Mouse (Mus musculus) stomach, embryonic 16.5 days (tissue): ENCODE data around the gene Anks1b. TPM values are rescaled to one million over a fixed set of nuclear protein-coding genes. Genes with fewer than 3 reads are reported as not detected.

Experiments
- ATAC-seq: fragments of 200-750 bp; cut with Nextera tagmentation; 2 replicates; pipeline ENCODE4 v1.8.0; 2017; ENCODE audit warnings: moderate number of reproducible peaks, moderate TSS enrichment; ENCODE audit not compliant: insufficient read depth, low FRiP score
- H3K27ac ChIP-seq: fragments of 300-500 bp; sonication (generic); 2 replicates; pipeline ENCODE4 v1.5.1; 2014; ENCODE audit warnings: low read length
- H3K27me3 ChIP-seq: fragments of 300-500 bp; sonication (generic); 2 replicates; pipeline ENCODE4 v1.6.1; 2014; ENCODE audit warnings: low read length, control low read depth, mixed read lengths; ENCODE audit not compliant: control insufficient read depth, insufficient read depth
- H3K36me3 ChIP-seq: fragments of 300-500 bp; sonication (generic); 2 replicates; pipeline ENCODE4 v1.6.1; 2014; ENCODE audit warnings: low read length; ENCODE audit not compliant: control insufficient read depth, insufficient read depth
- H3K4me1 ChIP-seq: fragments of 300-500 bp; sonication (generic); 2 replicates; pipeline ENCODE4 v1.6.1; 2014; ENCODE audit warnings: low read length, control low read depth, mixed read lengths; ENCODE audit not compliant: control insufficient read depth, insufficient read depth
- H3K4me2 ChIP-seq: fragments of 300-500 bp; sonication (generic); 2 replicates; pipeline ENCODE4 v1.6.1; 2014; ENCODE audit warnings: low read depth, low read length, mixed read lengths
- H3K4me3 ChIP-seq: fragments of 300-500 bp; sonication (generic); replicated peaks from 2 replicates; pipeline ENCODE4 v1.5.1; 2014; ENCODE audit warnings: mild to moderate bottlenecking, low read length
- H3K9ac ChIP-seq: fragments of 300-500 bp; sonication (generic); 2 replicates; pipeline ENCODE4 v1.6.1; 2014; ENCODE audit warnings: low read length
- H3K9me3 ChIP-seq: fragments of 300-500 bp; sonication (generic); replicated peaks from 2 replicates; pipeline ENCODE4 v1.6.1; 2016; ENCODE audit warnings: low read length, control low read depth; ENCODE audit not compliant: control insufficient read depth
- WGBS: fragments of 180-500 bp; shearing (Covaris S2); extraction: QIAGEN DNeasy Blood & Tissue Kit; methylation state at CpG from one replicate; pipeline ENCODE4 v1.1.7; 2014; 5-methylcytosine and 5-hydroxymethylcytosine counted together
- polyA plus RNA-seq: library from polyadenylated mRNA; unstranded; fragments of >200 nt; fragmentation: Nextera tagmentation; extraction: Ambion mirVana; gene quantifications from 2 replicates; pipeline ENCODE4 v1.2.1, GENCODE M21; 2015

The Anks1b gene
- polyA plus RNA-seq, 1 experiment from 2014 or later: 1.4 TPM

DNA sequence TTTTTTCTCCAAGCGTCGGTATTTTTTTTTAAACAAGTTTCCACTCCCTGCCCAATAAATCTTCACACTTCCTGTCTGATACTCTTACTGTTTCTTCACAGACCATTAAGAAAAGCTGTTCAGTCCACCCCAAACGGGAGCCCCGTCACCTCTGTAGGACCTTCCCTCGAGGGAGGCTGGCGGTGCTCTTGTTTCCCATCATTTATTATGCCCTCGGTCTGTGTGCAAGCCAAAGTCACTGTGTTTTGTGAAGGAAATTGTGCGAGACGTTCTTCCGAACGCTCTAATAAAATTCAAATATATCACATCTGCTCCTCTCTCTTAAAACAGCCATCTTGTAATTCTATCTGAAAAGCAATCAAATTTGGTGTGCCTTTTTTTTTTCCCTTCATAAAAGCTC, 978.7 kb downstream of the Anks1b start:
- Histone ChIP-seq H3K4me3 (no peak overlapping the region), H3K36me3 (no peaks in the 10 kb centered on the region), H3K9ac (no peak overlapping the region), H3K9me3 (no peaks in the 10 kb centered on the region), H3K4me2 (no peak overlapping the region), H3K4me1 (no peaks in the 10 kb centered on the region), H3K27me3 (no peaks in the 10 kb centered on the region), H3K27ac (no peak overlapping the region)
- 36% methylated on average over 11 of the region's 11 CpGs for WGBS
- ATAC-seq: no peak

DNA sequence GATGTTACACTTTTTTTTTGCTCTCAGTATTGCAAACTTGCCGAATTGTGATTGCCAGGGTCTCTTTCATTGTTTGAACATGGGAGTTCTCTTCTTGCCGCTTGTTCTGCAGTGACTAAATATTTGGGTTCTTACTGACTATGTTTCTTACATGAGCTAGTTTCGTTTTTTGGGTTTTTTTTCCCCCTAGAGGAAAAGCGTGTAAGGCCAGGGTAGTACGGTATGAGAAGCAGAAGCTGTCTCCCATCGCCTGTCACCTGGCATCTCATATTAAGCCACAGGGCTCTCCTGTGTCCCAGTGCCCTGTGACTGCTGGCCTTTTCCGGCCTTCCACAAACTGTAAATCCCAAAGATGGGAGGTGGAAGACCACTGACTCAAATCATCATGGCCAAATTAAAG, 979.1 kb downstream of the Anks1b start:
- H3K4me2 ChIP-seq: no peak overlapping the region
- no peaks in the 10 kb centered on the region for H3K9me3 ChIP-seq
- ATAC-seq: no peak
- H3K36me3 ChIP-seq: no peaks in the 10 kb centered on the region
- no peak overlapping the region for H3K27ac ChIP-seq
- H3K27me3 ChIP-seq: no peaks in the 10 kb centered on the region
- H3K9ac ChIP-seq: no peak overlapping the region
- H3K4me1 ChIP-seq: no peaks in the 10 kb centered on the region
- 67% methylated on average over 7 of the region's 7 CpGs for WGBS
- no peak overlapping the region for H3K4me3 ChIP-seq

DNA sequence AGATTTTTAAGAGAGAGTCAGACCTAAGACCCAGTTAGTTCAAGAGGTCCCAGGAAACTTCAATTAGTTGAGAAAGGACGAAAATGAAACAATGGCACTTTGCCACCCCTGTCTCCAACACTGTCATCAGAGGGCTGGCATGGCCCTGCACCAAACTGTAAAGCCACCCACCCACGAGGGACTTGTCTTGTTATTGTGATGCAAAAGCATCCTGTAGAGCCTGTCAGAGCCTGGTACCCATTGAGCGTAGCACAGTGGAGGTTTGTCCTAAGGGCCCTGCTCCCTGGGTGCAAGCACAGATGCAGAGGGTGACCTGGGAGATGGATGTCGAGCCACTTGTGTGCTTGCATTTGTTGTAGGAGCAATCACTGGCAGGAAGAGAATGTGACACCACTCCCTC, 983.4 kb downstream of the Anks1b start:
- Histone ChIP-seq H3K9ac (no peak overlapping the region), H3K27me3 (no peaks in the 10 kb centered on the region), H3K9me3 (no peaks in the 10 kb centered on the region), H3K27ac (no peak overlapping the region), H3K4me2 (no peak overlapping the region), H3K4me1 (no peaks in the 10 kb centered on the region), H3K4me3 (no peak overlapping the region), H3K36me3 (no peaks in the 10 kb centered on the region)
- 43% methylated on average over 4 of the region's 4 CpGs for WGBS
- no peak for ATAC-seq

DNA sequence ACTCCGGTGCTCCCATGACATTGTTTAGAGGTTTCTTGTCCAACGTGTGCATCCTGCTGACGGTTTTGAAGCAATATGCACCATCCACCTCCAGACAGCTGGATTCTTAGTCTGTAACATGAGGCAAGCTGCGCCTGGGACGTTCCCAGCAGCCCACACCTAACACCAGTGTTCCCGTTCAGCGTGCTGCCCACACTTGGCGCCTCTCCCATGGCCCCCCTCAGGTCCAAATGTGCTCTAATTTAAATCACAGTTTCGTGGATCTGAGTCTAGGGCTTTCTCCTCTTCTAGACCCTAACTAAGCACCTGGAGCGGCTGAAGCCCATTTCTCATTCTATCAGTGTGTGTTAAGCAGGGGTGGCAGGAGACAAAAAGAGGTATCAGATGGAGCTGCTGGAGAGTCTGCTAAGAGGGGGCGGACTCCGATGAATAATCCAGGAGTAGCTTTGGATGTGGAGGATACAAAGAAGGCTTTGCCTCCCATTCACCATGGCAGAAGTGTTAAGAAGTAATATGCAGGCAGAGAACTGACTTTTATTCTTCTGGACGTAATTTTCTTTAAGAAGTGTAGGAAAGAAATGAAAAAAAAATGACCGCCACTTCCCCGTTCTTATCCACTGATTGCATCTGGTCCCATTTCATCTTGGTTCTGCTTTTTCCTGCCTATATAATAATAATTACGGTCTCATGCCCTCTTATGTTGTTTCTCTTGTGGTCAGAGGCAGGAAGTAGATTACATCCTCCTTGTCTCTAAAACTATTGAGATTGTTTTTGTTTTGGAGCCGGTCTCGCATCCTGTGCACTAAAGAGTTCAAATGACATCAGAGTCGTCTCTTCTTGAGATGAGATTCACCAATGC, 986.6 kb downstream of the Anks1b start:
- no peaks in the 10 kb centered on the region for H3K9me3 ChIP-seq
- H3K9ac ChIP-seq: no peak overlapping the region
- no peaks in the 10 kb centered on the region for H3K36me3 ChIP-seq
- H3K4me3 ChIP-seq: no peak overlapping the region
- no peak for ATAC-seq
- 80% methylated on average over 19 of the region's 19 CpGs for WGBS
- H3K27me3 ChIP-seq: no peaks in the 10 kb centered on the region
- H3K27ac ChIP-seq: no peak overlapping the region
- no peak overlapping the region for H3K4me2 ChIP-seq
- H3K4me1 ChIP-seq: no peaks in the 10 kb centered on the region

DNA sequence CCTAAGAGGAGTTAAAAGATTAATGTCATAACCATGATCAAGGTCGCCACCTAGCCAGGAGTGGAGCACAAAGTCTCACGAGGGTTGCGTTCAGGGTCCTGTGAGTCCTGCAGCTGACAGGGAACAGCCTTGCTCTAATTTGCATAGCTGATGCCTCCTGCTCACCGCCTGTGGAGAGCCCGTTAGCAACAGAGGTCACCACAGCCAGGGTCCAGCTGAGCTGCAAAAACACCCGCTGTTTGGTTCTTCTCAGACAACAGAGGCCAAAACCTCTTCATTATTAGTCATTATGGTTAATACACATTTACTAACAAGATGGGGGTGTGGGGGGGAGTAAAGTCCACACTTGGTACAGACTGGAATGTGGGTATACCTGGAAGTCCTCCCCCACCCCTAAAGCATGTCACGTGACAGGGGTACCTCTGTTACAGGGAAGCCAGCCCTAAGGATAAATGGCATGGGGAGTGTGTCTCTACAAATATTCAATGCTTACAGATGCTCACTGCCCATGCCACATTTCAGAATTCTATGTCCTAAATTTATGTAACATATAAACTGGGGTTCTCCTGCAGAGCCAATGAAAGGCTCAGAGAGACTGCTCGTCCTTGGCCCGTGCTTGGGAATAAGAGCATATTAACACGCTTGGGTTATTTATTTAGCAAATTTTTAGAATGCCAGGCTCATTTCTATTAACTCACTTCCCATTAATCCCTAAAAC, 990.7 kb downstream of the Anks1b start:
- 15% methylated on average over 10 of the region's 10 CpGs for WGBS
- H3K27me3 ChIP-seq: no peaks in the 10 kb centered on the region
- H3K9me3 ChIP-seq: no peaks in the 10 kb centered on the region
- no peak for ATAC-seq
- no peaks in the 10 kb centered on the region for H3K4me1 ChIP-seq
- no peaks in the 10 kb centered on the region for H3K36me3 ChIP-seq
- H3K4me3 ChIP-seq: no peak overlapping the region
- H3K27ac ChIP-seq: no peak overlapping the region
- no peak overlapping the region for H3K9ac ChIP-seq
- H3K4me2 ChIP-seq: no peak overlapping the region

DNA sequence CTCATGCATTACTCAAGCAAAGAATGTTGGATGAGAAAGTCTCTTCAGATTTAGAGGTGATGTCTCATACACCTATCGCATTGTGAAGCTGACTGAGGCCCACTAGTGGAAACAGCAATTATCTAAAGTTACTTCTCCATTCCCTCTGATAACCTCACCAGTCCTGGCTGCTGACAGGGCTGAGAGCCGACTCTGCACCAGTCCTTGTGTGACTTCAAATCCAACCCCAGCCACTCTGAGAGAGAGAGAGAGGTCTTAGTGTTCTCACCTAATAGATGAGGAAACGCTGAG, 991.2 kb downstream of the Anks1b start:
- no peak for ATAC-seq
- no peaks in the 10 kb centered on the region for H3K27me3 ChIP-seq
- no peaks in the 10 kb centered on the region for H3K9me3 ChIP-seq
- no peak overlapping the region for H3K27ac ChIP-seq
- no peaks in the 10 kb centered on the region for H3K36me3 ChIP-seq
- H3K9ac ChIP-seq: no peak overlapping the region
- 23% methylated on average over 3 of the region's 3 CpGs for WGBS
- no peak overlapping the region for H3K4me3 ChIP-seq
- no peak overlapping the region for H3K4me2 ChIP-seq
- H3K4me1 ChIP-seq: no peaks in the 10 kb centered on the region

DNA sequence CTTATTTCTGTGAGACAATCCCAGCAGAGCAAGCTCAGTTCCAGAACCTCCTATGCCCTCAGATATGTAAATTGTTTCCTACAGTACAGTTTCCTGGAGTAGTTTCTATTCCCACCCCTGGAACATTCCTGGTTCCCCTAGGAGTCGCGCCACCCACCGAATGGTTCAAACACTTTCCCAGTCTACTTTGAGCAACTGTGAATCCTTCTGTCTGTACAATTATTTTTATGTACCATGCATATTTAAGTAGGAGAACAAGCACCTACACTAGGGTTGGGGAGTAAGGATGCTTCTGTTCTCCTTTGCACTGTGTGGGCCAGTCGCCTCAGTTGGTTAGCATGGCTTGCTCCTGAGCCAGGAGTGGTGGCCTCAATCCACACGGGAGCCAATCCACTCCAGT, 999.9 kb downstream of the Anks1b start:
- Histone ChIP-seq H3K9me3 (no peaks in the 10 kb centered on the region), H3K4me1 (no peaks in the 10 kb centered on the region), H3K27me3 (no peaks in the 10 kb centered on the region), H3K9ac (no peak overlapping the region), H3K27ac (no peak overlapping the region), H3K36me3 (no peaks in the 10 kb centered on the region), H3K4me3 (no peak overlapping the region), H3K4me2 (no peak overlapping the region)
- 91% methylated on average over 5 of the region's 5 CpGs for WGBS
- ATAC-seq: no peak

DNA sequence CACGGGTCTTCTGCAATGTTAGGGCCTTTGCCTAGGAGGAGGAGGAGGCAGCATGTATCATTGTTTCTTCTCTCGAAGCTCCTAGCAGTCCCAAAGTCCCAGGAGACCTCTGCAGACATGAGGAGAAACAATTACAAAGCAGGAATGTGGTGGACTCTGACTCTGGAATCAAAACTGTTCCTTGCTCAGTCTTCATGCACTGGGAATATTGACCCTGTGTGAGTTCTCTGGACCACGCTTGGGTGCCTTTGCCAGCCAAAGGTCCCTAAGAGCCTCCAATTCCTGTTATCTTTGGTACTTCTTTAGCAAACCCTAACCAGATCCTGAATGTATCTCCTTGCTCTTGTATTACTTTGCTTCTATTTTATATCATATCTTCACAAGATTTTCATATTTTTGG, 1000.9 kb downstream of the Anks1b start:
- no peak overlapping the region for H3K9ac ChIP-seq
- no peaks in the 10 kb centered on the region for H3K36me3 ChIP-seq
- H3K4me3 ChIP-seq: no peak overlapping the region
- no peak overlapping the region for H3K4me2 ChIP-seq
- 62% methylated on average over 3 of the region's 3 CpGs for WGBS
- ATAC-seq: no peak
- H3K4me1 ChIP-seq: no peaks in the 10 kb centered on the region
- no peaks in the 10 kb centered on the region for H3K27me3 ChIP-seq
- H3K27ac ChIP-seq: no peak overlapping the region
- no peaks in the 10 kb centered on the region for H3K9me3 ChIP-seq

DNA sequence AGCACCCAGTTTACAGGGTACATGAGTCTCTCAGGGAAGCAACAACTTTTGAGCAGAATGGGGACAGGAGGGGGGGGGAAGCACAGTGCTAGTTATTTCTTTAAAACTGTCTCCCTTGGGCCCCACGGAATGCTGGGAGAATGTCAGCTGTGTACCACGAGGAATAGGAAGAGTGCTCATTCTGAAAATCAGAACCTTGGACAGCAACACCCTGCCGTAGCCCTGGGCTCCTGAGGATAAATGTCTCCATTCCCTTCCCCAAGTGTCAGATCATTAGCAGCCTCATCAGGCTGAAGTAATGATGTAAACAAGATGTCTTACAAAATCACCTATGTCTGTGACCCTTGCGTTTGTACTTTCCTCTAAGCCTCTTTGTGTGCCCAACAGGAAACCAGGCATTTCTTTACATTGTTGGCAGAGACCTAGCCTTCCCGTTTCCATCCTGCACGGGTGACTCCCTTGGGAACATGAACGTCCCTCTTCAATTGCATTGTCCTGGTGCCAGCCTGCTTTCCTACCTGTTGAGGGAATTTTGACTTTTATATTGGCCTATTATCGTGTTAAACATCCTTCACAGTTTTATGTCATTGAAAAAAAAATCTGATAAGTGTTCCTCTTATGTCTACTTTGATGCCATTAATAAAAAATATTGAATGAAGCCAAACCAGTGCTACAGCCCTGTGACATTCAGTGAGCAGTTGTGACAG, 1007.7 kb downstream of the Anks1b start:
- Histone ChIP-seq H3K9me3 (no peaks in the 10 kb centered on the region), H3K4me1 (no peaks in the 10 kb centered on the region), H3K27me3 (no peaks in the 10 kb centered on the region), H3K4me2 (no peak overlapping the region), H3K9ac (no peak overlapping the region), H3K36me3 (no peaks in the 10 kb centered on the region), H3K27ac (no peak overlapping the region), H3K4me3 (no peak overlapping the region)
- WGBS: 29% methylated on average over 8 of the region's 8 CpGs
- no peak for ATAC-seq
